In genomic region chr6:125803364-125804011, GRCm38 (mm10) we compare ENCODE assay signal across 10 mouse cellular contexts.
DNase-seq lines count a peak whose midpoint lies in the region; ATAC-seq and TF ChIP-seq lines count a peak whose summit lies in the region.
"Had no signal": no experiment of that assay in that cellular context is flagged by ENCODE, and none has a peak within 500 bp of the region (broad histone marks: within the 10 kb centered on the region; RNA-seq: fewer than 3 reads in every experiment).

No protein-coding gene starts in this region.

- no peaks in the 10 kb centered on the region for H3K9me3 ChIP-seq in kidney, postnatal 0 days (replicated peaks; ENCODE audit: low read length)
- H3K9me3 ChIP-seq in embryonic facial prominence, embryonic 11.5 days (replicated peaks; ENCODE audit: control insufficient read depth, low read length) = no peaks in the 10 kb centered on the region
- no peaks in the 10 kb centered on the region for H3K9me3 ChIP-seq in limb, embryonic 14.5 days (ENCODE audit: control insufficient read depth, low read length)

- no peaks in the 10 kb centered on the region for H3K36me3 ChIP-seq in kidney, postnatal 0 days (ENCODE audit: insufficient read depth, low read length)
- no peaks in the 10 kb centered on the region for H3K36me3 ChIP-seq in kidney, adult 2 months (ENCODE audit: control insufficient read depth, insufficient read depth, low read length)
- H3K36me3 ChIP-seq in embryonic facial prominence, embryonic 11.5 days (replicated peaks; ENCODE audit: control insufficient read depth, insufficient read depth, low read depth, low read length) = no peaks in the 10 kb centered on the region
- no peaks in the 10 kb centered on the region for H3K36me3 ChIP-seq in limb, embryonic 14.5 days (ENCODE audit: control insufficient read depth, insufficient read depth, low read length)

- 12% methylated on average over 20 of the region's 20 CpGs for WGBS in kidney, postnatal 0 days
- 18% methylated on average over 20 of the region's 20 CpGs for WGBS in kidney, adult 2 months
- WGBS in embryonic facial prominence, embryonic 11.5 days = 20% methylated on average over 20 of the region's 20 CpGs
- WGBS in limb, embryonic 14.5 days = 8% methylated on average over 20 of the region's 20 CpGs

- no peaks in the 10 kb centered on the region for H3K27me3 ChIP-seq in kidney, postnatal 0 days (ENCODE audit: insufficient read depth, low read length)
- no peaks in the 10 kb centered on the region for H3K27me3 ChIP-seq in kidney, adult 2 months (replicated peaks; ENCODE audit: control insufficient read depth, insufficient read depth, low read length)
- no peaks in the 10 kb centered on the region for H3K27me3 ChIP-seq in embryonic facial prominence, embryonic 11.5 days (ENCODE audit: control insufficient read depth, insufficient read depth, low read length)
- peaks cover 12% of the 10 kb centered on the region; the same call in 1 of the 2 replicates for H3K27me3 ChIP-seq in limb, embryonic 14.5 days (ENCODE audit: control insufficient read depth, insufficient read depth, low read length)

- H3K4me3 ChIP-seq in kidney, postnatal 0 days (replicated peaks; ENCODE audit: low read depth, low read length) = peak overlapping the region; percentile 4; the same call in 1 of the 2 replicates
- H3K4me3 ChIP-seq in kidney, adult 2 months (ENCODE audit: insufficient read depth, low read depth, low read length) = no peak overlapping the region
- H3K4me3 ChIP-seq in embryonic facial prominence, embryonic 11.5 days (ENCODE audit: low read depth, low read length) = no peak overlapping the region
- H3K4me3 ChIP-seq in limb, embryonic 14.5 days (replicated peaks; ENCODE audit: low read length) = peak overlapping the region; percentile 19
- H3K4me3 ChIP-seq: erythroblast, embryonic 14.5 days had no signal

- H3K27ac ChIP-seq in kidney, postnatal 0 days = no peak overlapping the region
- H3K27ac ChIP-seq in kidney, adult 2 months (ENCODE audit: insufficient read depth, low read depth, low read length) = no peak overlapping the region
- H3K27ac ChIP-seq in embryonic facial prominence, embryonic 11.5 days (replicated peaks; ENCODE audit: low read depth, low read length) = peak overlapping the region; percentile 63; the same call in 1 of the 2 replicates
- H3K27ac ChIP-seq in limb, embryonic 14.5 days (replicated peaks; ENCODE audit: low read depth, low read length) = no peak overlapping the region
- H3K27ac ChIP-seq: hindbrain, embryonic 14.5 days had no signal

- H3K9ac ChIP-seq in kidney, postnatal 0 days (ENCODE audit: low read depth, low read length) = 0 out of 2 replicates have a peak overlapping the region, but pooled peaks have one; percentile 3
- no peak overlapping the region for H3K9ac ChIP-seq in embryonic facial prominence, embryonic 11.5 days (replicated peaks; ENCODE audit: low read length)
- H3K9ac ChIP-seq in limb, embryonic 14.5 days (ENCODE audit: low read depth, low read length, severe bottlenecking) = peak overlapping the region; percentile 0; the same call in 1 of the 2 replicates
- H3K9ac ChIP-seq: hindbrain, embryonic 14.5 days had no signal

- no peak for ATAC-seq in kidney, postnatal 0 days (replicated peaks; ENCODE audit: low FRiP score, low read depth)
- ATAC-seq in embryonic facial prominence, embryonic 11.5 days (replicated peaks; ENCODE audit: insufficient number of reproducible peaks, low FRiP score, low TSS enrichment, low read depth) = peak; percentile 72
- peak; percentile 26; the same call in 1 of the 2 replicates for ATAC-seq in limb, embryonic 14.5 days (ENCODE audit: low FRiP score, low read depth)

- TF ChIP-seq POLR2A in kidney, adult 2 months (IDR thresholded peaks at IDR 0.05; ENCODE audit: low read depth, low read length) = no peak
- TF ChIP-seq POLR2A in limb, embryonic 14.5 days (IDR thresholded peaks at IDR 0.05; ENCODE audit: borderline replicate concordance, extremely low read depth, insufficient read depth, insufficient read length) = no peak

- H3K4me2 ChIP-seq in kidney, postnatal 0 days (ENCODE audit: low read length) = peak overlapping the region; percentile 50
- no peak overlapping the region for H3K4me2 ChIP-seq in embryonic facial prominence, embryonic 11.5 days (ENCODE audit: low read depth, low read length)
- peak overlapping the region; percentile 27 for H3K4me2 ChIP-seq in limb, embryonic 14.5 days (replicated peaks; ENCODE audit: low read depth, low read length, severe bottlenecking)
- H3K4me2 ChIP-seq: hindbrain, embryonic 14.5 days had no signal

- TF ChIP-seq CTCF in kidney, postnatal 0 days (IDR thresholded peaks at IDR 0.05; ENCODE audit: low read depth) = no peak
- no peak for TF ChIP-seq CTCF in kidney, adult 2 months (conservative IDR thresholded peaks at IDR 0.05; ENCODE audit: insufficient read depth, insufficient read length, low read depth, low read length)

- intact Hi-C loops in heart, postnatal 14 days (cut with DNase I) = no loop called here

- DNase-seq in kidney, postnatal 0 days (ENCODE audit: low spot score) = peak; percentile 50
- no peak for DNase-seq in kidney, adult 2 months
- peak; percentile 80 for DNase-seq in embryonic facial prominence, embryonic 11.5 days (ENCODE audit: low spot score)
- no peak for DNase-seq in limb, embryonic 14.5 days (ENCODE audit: low spot score)
- DNase-seq in retina, postnatal 1 day = peak; percentile 76
- no peak for DNase-seq in thymus, postnatal 14 days
- no peak for DNase-seq in heart, postnatal 14 days
- DNase-seq: thymus, adult 18-20 months had no signal

- 0 out of 2 replicates have a peak, but pooled peaks cover 8% of the 10 kb centered on the region for H3K4me1 ChIP-seq in kidney, postnatal 0 days (replicated peaks; ENCODE audit: insufficient read depth, low read length)
- no peaks in the 10 kb centered on the region for H3K4me1 ChIP-seq in kidney, adult 2 months (ENCODE audit: control insufficient read depth, insufficient read depth, low read length)
- peaks cover 1% of the 10 kb centered on the region; the same call in 1 of the 2 replicates for H3K4me1 ChIP-seq in embryonic facial prominence, embryonic 11.5 days (ENCODE audit: control insufficient read depth, insufficient read depth, low read length)
- peaks cover 9% of the 10 kb centered on the region for H3K4me1 ChIP-seq in limb, embryonic 14.5 days (ENCODE audit: control insufficient read depth, insufficient read depth, low read length)

Comparison
In these comparisons a context has a peak if more than half of its experiments do, and no peak if none do; other contexts are left out.
1. DNase-seq: peak in kidney, postnatal 0 days (single experiment), embryonic facial prominence, embryonic 11.5 days (single experiment) and retina, postnatal 1 day (single experiment); none in kidney, adult 2 months (single experiment), limb, embryonic 14.5 days (single experiment), thymus, postnatal 14 days (single experiment) and heart, postnatal 14 days (0 of 2).
2. H3K4me3 ChIP-seq: peak in kidney, postnatal 0 days (single experiment) and limb, embryonic 14.5 days (single experiment); none in kidney, adult 2 months (single experiment) and embryonic facial prominence, embryonic 11.5 days (single experiment).